Mouse (Mus musculus) retina, adult 2 months (tissue): ENCODE data around the gene Spata32.
"Not testable (repeated sequence)": the region's sequence is repeated elsewhere in the genome, so short reads cannot be mapped to it uniquely, and the experiment has no call there.

Experiments used
- DNase-seq: peaks from one replicate; pipeline ENCODE4 v3.0.0-alpha.2; 2012; ENCODE audit warnings: low read depth, low spot score

The Spata32 gene

GRCm38 (mm10) chr11:103246081-103246730 is 28.0 kb upstream of the Spata32 start:
- DNase-seq, result no peak

- no peak for DNase-seq
Observed at GRCm38 (mm10) chr11:103244856-103245255, 26.6 kb upstream of the Spata32 start.

- no peak for DNase-seq
Observed at GRCm38 (mm10) chr11:103240740-103241139, 22.5 kb upstream of the Spata32 start.

DNA sequence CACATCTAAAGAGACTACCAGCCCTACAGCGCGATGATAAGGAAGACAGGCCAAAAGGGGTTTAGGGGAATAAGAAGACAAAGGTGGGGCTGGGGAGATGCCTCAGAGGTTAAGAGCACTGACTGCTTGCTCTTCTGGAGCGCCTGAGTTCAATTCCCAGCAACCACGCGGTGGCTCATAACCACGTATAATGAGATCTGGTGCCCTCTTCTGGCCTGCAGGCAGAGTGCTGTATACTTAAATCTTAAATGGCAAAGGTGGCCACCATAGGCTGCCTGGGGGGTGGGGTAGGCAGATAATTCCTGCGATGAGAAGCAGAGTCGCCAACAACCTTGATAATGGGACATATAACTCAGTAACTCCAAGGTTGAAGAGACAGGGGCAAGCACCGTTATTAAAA is 19.5 kb upstream of the Spata32 start:
- no peak for DNase-seq

DNA sequence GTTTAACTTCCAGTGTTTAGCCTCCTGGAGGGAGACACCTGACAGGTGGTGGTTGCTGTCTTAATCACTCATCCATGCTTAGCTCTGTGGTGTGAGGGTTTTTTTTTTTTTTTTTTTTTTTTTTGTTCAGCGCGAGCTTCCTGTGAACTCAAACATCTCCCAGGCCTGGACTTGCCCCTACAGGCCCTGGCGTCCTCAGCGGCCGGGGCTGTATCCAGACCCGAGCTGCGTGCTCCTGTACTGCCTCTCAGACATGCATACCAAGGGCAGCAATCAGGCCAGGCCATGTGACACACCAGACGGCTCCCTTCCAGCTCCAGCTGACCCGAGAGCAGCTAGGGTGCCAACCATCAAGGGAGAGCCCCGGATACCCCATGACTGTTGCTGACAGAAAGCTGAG is 18.7 kb upstream of the Spata32 start:
- no peak for DNase-seq

DNA sequence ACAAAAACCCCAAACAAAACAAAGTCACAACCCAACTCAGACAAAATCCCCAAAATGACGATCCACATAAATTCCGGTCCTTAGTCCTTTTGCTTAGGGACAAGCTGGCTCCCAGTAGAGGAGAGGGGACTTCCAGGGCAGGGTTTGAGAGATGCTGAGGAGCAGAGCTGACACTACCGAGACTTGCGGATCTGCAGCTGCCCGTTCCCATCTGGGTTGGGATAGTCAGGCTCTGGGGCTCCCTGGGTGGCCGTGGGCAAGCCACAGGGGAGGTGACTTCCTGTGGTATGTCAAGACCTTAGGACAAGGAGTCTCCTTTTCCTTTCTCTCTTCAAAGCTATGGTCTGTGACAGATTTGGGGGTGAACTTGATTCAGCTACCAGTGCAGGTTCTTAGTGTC is 18.2 kb upstream of the Spata32 start:
- no peak for DNase-seq

DNA sequence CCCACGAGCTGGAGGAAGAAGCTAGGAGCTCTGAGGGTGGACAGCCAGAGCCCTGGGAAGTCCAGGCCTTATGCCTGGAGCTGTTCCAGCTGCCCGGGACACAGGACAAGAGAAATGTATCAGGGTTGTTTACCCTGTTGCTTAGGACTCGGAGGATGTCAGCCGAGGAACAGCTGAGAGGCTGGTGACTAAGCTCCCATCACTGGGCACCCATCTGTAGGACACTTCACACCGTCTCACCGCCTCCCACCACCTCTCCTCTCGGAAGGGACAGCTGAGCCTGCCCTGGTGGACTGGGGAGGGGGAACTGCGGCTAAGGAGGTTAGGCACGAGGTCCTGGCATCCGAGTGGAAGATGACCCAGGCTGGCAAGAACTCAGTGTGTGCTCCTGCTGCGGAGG is 17.5 kb upstream of the Spata32 start:
- DNase-seq, result no peak

DNA sequence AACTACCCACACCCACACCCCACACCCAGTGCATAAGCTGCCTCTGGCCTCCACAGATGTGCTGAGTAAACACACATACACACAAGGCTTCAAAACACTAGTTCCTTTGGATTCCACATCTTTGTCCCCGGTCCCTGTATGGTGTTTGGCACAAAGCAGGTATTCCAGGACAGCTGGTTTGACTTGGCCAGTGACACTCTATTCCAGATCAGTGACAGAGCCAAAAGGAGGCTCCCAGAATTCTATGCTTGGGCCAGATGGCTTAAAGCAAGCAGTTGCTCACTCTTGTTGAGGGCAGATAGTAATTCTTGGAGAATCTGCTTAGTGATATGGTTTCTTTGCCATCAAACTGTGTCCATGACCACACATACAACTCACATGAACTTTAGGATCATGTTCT is 16.2 kb upstream of the Spata32 start:
- no peak for DNase-seq

DNA sequence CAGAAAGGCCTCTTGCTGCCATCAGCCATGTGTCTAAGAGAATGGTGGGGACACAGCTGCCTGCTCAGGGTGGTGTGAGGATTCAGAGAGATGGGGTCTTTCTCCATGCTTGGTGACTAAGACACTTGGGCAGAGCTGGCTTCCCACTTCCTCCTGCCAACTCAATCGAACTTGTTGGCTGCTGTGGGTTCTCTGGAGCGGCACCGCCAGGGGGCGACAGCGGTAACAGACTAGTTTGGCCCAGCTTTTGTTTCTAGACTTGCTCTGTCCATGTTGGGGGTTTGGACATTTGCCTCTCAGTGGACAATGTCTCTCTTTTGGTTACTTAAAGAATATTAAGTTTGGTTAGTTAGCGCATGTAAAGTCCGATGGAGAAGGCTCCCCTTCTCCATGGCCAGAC is 14.7 kb upstream of the Spata32 start:
- no peak for DNase-seq

- DNase-seq, result no peak
Observed at GRCm38 (mm10) chr11:103231367-103231766, 13.1 kb upstream of the Spata32 start.

- DNase-seq, result no peak
Observed at GRCm38 (mm10) chr11:103230626-103231025, 12.4 kb upstream of the Spata32 start.

DNA sequence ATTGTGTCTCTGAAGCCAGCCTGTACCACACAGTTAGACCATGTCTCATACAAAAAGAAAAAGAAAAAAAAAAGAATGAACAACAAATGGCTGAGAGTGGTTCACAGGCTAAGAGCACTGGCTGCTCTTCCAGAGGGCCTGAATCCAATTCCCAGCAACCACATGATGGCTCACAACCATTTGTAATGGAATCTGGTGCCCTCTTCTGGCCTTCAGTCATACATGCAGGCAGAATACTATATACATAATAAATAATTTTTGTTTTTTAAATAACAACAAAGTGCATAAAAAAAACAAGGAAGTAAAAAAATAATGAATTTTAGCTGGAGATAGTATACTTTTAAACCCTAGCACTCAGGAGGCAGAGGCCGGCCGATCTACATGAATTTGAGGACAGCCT is 11.4 kb upstream of the Spata32 start:
- no peak for DNase-seq

- no peak for DNase-seq
Observed at GRCm38 (mm10) chr11:103223951-103224456, 5.8 kb upstream of the Spata32 start.

- no peak for DNase-seq
Observed at GRCm38 (mm10) chr11:103223444-103223843, 5.2 kb upstream of the Spata32 start.

DNA sequence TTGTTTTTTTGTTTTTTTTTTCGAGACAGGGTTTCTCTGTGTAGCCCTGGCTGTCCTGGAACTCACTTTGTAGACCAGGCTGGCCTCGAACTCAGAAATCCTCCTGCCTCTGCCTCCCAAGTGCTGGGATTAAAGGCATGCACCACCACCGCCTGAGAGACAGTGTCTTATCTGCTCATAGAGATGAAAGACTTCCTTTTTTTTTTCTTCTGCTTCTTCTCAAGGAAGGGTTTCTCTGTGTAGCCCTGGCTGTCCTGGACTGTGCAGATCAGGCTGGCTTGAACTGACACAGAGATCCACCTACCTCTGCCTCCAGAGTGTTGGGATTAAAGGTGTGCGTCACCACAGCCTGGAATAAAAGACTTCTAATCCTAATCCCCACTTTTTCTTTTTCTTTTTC is 4.5 kb upstream of the Spata32 start:
- not testable (repeated sequence) for DNase-seq

DNA sequence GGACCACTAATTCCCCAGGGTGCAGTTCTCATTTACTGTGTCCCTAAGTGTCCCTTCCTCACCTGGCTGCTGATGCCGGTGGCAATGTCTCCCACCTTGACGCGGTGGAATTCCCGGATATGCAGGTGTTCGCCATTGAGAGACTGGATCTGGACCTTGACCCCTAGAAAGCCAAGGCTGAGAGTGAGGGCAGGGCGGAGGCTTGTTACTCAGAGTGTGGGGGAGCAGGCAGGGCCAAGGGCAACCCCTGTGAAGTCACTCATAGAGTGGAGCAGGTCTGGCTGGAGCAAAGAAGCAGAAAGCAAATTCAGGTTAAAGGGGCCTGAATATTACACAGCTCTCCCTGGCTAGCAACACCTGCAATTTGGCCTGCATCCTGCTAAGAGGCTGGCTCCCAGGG is 3.2 kb upstream of the Spata32 start:
- DNase-seq, result no peak

DNA sequence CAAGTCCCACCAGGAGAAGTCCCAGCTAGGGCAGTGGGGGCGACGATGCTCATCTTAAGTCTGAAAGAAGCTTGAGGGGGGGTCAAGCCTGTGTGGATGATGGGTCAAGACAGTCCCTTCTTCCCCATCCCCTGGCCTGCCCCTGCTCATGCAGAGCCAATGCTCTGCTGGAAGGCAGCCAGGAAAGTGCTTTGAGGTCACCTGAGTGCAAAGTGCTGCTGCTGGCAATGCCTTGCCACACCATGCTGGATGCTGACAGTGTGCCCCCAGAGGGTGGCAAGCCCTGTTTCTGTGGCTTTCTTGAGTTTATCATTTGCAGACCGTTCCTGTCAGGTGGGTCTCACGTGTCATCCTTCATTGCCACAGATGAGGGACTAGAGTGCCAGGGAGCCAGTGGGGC is 1.8 kb upstream of the Spata32 start:
- DNase-seq, result no peak

- DNase-seq, result no peak
Observed at GRCm38 (mm10) chr11:103219259-103219658, 1.0 kb upstream of the Spata32 start.

DNA sequence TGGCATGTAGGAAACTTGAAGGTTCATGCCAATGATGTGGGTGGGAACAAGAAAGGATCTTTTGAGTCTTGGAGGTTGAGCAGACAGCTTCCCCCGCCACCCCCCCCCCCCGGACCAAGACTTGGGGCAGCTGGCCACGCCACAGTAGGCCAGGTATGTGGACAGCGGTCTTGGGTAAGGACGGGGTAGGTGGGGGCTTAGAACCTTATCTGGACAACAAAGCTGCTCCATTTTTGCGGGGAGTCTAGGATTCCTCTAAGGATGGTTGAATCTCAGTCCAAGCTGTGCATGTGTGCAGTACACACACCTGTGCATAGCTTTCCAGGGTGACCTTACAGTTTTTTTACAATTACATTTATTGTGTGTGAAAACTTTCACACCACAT is 277 bp upstream of the Spata32 start:
- no peak for DNase-seq

DNA sequence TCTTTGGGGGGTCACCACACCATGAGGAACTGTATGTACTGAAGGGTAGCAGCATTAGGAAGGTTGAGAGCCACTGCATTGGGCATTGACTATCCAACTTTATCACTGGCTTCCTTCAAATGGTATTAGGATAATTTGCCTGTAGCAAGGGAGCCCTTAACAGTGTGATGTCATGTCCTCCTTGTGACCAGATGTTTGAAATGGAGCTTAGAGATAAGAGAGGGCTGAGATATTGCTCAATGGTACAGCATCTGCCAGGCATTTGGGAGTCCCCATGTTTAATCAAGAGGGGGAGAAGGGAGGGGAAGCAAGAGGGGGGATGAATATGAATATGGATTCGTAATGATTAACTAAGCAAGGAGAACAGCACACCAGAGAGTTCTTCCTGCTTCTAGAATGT is 2.9 kb downstream of the Spata32 start:
- DNase-seq, result no peak

DNA sequence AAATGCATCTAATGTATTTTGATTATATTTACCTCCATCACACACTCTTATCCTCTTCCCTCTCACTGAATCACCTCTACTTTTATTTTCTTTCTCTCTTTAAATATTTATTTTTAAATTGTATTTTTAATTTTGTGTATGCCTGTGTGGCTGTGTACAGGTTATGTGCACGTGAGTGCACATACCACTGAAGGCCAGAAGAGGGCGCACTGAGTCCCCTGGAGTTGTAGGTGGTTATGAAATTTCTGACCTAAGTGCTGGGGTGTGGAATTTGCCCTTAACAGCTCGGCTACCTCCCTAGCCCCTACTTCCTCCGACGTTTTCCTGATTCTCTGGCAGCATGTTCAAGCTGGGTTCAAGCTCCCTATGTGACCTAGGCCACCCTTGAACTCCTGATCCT is 4.5 kb downstream of the Spata32 start:
- DNase-seq, result no peak

DNA sequence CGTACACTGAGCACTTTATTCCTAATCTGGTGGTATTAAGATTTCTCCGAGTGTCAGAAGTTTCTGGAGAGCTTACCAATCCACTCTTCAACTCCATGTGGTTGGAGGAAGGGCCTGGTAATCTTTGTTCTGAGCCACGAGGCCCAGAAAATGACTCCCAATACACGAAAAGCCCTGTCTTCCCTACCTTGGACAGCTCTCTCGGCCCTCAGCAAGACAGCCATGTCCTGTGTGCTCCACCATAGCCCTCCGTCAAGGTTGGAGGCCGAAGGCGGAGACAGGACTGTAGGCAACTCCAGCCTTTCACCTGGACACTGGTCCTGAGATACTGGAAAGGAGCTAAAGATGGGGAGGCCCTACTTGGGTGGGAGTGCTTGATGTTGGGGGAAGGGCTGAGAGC is 7.9 kb downstream of the Spata32 start:
- no peak for DNase-seq

- DNase-seq, result no peak
Observed at GRCm38 (mm10) chr11:103208458-103208857, 9.8 kb downstream of the Spata32 start, which contains the start of gene 1700023F06Rik. Gene 1700023F06Rik, minus strand, starts transcription at chr11:103208558.

DNA sequence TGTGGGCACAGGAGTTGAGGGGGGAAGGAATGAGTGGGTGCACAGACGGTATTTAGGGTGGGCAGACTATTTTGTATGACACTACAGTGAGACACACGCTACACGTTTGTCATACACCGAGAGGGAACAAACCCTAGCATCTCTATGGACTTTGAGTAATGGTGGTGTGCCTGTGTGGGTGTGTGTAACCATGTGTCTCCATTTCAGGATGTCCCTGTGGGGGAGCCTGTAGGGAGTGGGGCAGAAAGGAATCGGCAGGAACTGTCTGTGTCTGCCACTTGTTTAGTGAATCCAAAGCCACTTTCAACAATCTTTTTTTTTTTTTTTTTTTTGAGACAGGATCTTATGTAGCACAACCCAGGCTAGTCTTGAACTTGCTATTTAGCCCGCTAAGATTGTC is 12.0 kb downstream of the Spata32 start:
- DNase-seq, result no peak
